Mouse (Mus musculus) olfactory bulb, adult 2 months (tissue): ENCODE data around the gene Imp3.

Source experiments
- CTCF ChIP-seq: fragments of 200-500 bp; IDR thresholded peaks from 2 replicates; pipeline ENCODE4 v1.5.1; 2012; ENCODE audit warnings: low read depth, mild to moderate bottlenecking, low read length, moderate library complexity; ENCODE audit not compliant: insufficient read depth
- POLR2A ChIP-seq: fragments of 200-500 bp; IDR thresholded peaks from 2 replicates; pipeline ENCODE4 v1.6.1; 2012; ENCODE audit warnings: mild to moderate bottlenecking, low read depth, low read length, moderate library complexity; ENCODE audit not compliant: insufficient read depth

DNA sequence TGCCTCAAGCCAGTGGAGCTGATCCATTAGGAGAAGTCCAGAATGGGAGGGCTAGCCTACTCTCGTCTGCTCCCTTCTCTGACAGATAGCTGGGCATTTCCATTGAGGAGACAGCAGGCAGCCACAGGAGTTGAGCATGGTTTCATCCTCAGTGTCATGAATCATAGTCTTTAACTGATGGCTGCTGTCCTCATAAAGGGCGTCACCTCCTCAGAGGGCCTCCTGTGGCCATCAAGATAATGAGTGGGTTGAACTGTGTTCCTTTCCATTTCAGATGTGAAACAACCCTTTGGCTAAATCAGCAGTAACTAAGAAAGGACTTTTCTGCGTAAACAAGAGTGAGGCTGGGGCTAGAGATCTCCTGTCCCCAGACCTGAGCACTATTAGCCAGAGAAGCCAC, 33.6 kb upstream of the Imp3 start:
- TF ChIP-seq CTCF (no peak), POLR2A (no peak)
